Mouse (Mus musculus): ENCODE results near the gene Fam98c.
"Not testable (repeated sequence)": the region's sequence is repeated elsewhere in the genome, so short reads cannot be mapped to it uniquely, and the experiment has no call there.

Gene Fam98c

DNA sequence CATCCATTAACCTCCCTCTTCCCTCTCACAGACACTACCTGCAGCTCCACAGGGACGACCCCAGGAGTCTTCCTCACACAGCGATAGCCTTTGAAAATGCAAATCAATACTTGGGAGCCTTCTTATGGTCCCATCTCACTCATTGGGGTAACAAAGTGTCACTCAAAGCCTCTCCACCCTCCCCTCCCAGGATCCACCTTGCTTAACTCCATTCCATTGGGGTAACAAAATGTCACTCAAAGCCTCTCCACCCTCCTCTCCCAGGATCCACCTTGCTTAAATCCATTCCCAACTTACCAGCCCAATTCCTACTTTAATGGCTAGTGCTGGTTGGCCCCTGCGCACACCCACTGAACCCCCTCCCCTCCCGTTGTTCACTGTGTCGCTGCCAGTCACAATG, 2.2 kb upstream of the Fam98c start:
- no peak for DNase-seq (ENCODE audit: low spot score in 2 of 2)

DNA sequence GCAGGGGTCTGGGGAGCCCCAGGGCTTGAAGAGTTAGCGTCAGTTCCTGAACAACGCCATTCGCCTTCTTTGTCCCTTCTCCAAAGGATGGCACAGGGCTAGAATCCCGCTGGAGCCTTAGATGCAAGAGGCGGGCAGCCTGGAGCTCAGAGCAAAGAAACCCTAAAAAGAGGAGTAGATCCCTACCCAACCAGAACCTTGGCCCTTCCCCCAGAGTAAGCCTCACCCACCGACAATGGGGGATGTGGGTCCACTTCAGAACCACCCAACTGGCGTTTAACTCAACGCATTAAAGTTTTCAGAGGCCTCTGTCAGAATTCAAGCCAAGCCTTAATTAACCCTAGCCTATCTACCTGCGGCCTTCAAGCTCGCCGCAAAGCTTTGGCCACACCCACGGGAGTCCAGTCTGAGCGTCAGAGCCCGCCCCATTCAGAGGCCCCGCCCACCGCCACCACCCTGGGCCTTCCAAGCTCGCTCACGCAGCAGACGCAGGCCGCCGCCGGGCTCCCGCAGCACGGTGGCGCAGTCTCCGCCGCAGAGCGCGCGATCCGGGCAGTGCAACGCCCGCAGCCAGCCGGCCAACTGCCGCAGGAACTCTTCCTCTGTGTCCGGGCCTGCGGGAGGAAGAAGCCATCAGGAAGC, 717 bp downstream of the Fam98c start:
- peak; percentile 77 to 88 for DNase-seq (ENCODE audit: low spot score in 2 of 2)

DNA sequence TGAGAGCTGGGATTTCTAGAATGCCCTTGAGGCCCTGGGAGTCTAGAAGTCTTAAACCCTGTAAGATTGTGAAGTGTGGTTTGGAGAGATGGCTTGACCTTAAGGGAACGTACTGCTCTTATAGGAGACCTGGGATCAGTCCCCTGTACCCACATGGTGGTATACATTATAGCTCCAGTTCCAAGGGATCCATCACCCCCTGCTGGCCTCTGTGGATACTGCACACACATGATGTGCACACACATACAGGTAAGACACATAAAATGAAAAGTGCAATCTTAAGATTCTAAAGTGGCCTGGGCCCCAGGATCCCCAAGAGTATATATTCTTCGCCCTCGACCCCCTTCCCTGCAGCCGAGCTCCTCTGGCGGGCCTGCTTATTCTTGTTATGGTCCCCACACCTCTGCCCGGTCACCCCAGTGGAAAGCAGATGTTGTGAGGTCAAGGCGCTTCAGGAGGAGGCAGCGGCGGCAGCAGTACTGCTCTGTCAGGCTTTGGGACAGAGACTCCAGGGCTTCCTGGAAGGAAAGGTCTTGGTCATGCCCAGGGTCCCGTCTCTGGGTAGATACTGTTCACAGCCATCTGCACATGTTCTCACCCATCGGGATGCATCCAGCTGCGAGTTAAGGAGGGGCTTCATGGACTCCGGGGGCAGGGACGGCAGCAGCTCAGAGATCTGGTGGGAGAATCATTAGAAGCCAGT, 1.9 kb downstream of the Fam98c start:
- DNase-seq (ENCODE audit: low spot score in 2 of 2): no peak

DNA sequence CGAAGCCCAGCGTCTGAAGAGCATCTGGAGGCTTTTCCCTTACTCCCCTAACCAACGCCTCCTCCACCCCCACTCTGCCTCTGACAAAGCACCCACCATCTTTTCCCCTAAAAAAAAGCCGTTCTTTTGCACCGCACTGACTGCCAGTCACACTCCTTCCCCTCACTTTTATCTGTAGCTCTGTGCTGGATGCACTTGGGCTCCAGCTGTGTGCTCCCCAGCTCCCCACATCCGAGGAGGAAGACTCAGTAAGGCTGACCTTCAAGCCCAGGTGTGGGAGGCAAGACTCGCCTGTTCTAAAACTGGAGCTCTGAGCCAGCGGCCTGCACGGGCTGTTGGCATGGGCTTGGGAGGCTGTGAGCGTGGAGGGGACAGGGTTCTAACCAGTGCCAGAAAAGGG, 4.5 kb downstream of the Fam98c start:
- DNase-seq (ENCODE audit: low spot score in 2 of 2): no peak

DNA sequence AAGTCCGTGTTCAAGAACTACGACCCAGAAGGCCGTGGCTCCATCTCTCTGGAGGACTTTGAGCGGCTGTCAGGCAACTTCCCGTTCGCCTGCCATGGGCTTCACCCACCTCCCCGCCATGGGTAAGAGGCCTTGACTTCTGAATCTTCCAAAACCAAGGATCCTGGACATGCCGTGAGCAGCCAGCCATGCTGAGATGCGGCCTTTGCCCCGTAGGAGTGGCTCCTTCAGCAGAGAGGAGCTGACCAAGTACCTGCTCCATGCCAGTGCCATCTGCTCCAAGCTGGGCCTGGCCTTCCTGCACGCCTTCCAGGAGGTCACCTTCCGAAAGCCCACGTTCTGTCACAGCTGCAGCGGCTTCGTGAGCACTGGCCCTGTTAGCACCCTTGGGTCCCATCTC, 7.3 kb downstream of the Fam98c start:
- DNase-seq (ENCODE audit: low spot score in 2 of 2): no peak

DNA sequence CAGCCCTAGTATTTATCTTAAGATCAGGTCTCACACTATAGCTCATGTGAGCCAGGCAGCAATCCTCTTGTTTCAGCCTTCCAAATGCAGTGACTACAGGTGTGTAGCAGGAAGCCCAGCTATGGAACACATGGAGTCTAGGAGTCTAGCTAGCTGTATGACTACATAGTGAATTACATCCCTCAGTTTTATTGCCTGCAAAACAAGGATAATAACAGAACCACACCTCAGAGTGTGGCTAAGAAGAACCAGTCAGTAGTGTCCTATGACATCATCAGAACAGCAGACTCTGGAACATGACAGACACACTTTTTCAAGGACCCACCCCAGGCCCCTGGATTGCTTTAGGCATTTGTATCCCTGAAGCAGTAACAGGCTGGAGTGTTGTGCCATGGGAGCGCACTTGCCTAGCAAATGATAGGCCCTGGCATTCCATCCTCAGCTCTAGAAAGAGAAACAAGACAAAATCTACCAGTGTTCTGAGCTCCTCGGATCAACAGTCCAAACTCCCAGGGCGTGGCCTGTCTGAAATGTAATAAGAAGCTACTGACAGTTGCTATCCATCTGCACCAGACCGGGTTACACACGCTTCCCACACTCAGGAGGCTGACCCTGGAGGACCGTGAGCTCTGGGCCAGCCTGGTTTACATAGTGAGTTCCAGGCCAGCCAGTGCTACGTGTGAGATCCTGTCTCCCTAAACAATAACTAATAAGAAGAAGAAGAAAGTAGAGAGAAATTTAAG, 9.2 kb downstream of the Fam98c start:
- DNase-seq (ENCODE audit: low spot score in 2 of 2): no peak

DNA sequence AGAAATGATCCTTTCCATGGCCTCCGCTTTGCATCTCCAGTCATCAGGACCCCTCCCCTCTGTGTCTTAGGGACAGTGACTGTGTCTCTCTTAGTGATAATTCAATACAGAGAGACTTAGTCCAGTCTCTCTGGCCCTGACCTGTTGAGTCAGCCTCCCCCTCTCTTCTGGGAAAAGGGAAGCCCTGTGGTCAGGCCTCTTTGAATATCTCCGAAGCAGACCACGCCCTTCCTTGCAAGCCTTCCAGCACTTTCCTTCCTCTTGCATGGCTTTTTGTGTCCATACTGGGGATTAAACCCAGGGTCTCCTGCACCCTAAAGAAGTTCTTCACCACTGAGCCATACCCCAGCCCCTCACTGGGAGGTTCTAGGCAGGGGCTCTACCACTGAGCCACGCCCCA, 12.0 kb downstream of the Fam98c start:
- no peak for DNase-seq (ENCODE audit: low spot score in 2 of 2)

DNA sequence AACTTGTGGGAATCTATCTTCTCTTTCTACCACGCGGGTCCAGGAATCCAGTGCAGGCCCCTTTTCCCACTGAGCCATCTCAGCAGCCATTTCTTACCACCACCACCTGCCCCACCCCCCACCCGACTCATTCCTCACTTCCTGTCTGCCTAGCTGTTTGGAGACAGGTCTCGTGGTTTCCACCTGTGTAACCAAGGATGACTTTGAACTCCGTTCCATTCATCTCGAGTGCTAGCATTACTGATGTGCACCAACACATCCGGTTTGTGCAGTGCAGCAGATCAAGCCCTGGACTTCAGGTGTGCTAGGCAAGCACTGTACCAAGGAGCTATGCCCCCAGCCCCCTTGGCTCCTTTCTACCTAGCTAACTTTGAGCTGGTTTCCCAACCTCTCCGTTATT, 14.6 kb downstream of the Fam98c start:
- DNase-seq (ENCODE audit: low spot score in 2 of 2): no peak

DNA sequence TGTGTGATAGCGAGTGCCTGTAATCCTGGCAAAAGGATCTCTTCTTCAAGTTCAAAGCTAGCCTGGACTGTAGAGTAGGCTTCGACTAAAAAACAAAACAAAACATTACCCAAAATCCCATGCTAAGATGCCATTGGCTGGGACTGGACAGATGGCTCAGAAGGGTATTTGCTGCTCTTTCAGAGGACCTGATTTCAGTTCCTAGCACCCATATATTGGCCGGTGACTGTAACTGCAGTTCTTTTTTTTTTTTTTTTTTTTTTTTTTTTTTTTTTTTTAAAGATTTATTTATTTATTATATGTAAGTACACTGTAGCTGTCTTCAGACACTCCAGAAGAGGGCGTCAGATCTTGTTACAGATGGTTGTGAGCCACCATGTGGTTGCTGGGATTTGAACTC, 16.8 kb downstream of the Fam98c start:
- not testable (repeated sequence) for DNase-seq (ENCODE audit: low spot score in 2 of 2)

DNA sequence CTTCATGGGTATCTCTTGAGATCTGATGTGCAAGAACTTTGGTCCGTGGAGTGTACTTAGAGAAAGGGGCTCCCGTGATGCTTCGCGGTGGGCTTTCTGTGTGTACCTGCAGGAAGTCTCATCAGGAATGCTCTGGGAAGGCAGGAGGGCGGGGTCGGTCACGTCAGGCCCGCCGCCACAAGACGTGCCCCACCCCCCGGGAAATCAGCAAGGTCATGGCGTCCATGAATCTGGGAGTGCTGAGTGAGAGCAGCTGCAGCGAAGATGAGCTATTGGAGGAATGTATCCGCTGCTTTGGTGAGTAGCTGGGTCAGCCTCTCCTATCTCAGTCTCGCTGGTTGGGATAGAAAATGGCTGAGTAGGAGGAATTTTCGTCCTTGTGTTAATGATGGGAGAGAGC, 18.6 kb downstream of the Fam98c start:
- DNase-seq (ENCODE audit: low spot score in 2 of 2): no peak

DNA sequence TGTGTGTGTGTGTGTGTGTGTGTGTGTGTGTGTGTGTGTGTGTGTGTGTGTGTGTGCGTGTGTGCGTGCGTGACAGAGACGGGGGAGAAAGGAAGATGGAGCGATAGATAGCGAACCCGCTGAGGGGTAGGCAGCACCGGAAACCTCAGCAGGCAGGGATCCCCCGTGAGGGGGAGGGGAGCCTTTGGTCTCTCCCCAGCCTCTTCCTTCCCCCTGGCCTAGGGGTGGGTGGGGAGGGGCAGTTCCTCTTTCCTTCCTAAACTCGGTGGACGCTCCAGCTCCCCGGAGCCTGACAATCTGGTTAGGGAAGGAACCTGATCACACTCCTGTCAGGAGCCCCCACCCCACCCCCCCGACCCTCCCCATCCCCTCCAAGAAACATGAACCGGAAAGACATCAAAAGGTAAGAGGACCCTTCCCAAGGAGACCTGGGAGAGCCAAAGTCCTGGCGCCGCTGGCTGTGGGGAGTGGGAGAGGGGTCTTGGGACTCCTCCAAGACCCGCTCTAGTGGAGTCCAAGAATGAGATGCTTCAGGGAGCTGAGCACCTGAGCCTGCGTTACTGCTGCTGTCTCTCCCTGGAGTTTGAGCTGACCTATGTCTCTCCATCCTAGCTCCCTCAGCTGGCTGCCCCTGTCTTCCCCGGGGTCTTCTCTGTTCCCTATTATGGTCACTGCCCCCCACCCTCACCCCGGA, 21.2 kb downstream of the Fam98c start, which contains the start of gene Rasgrp4:
Gene Rasgrp4 (plus strand): TSS at position 159 of the 694 bp plus-strand sequence.
- DNase-seq (ENCODE audit: low spot score in 2 of 2): no peak

DNA sequence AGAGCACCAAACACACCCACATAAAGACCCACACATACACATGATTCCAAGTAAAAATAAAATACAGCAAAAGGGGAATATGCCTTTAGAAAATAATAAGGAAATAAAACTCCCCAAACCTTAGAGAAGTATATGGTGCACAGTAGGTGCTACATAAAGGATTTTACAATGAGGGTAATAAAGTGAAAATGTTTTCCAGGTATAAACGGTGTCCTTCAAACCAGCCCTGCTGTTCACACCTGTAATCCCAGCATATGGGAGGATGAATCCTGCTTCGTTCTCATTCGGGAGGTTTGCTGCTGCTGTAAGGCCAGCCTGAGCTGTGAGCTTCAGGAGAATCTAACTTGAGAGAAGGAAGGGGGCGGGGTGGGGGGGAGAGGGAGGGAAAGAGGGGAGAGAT, 21.8 kb downstream of the Fam98c start:
- no peak for DNase-seq (ENCODE audit: low spot score in 2 of 2)

DNA sequence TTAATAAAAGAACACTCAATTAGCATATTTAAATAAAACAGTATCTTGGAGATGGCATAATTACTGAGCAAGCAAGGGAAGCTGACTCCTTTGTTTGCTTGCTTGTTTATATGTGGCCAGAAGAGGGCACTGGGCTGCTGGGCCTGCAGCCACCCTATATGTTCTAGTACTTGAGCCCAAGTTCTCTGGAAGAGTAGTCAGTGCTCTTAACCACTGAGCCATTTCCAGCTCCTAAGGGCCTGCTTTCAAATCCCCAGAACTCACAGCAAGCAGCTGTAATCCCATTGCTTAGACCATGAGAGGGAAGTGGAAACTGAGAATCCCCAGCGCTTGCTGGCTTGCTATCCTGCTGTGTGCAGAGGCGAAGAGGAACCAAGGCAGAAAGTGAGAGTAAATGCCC, 27.3 kb downstream of the Fam98c start:
- DNase-seq (ENCODE audit: low spot score in 2 of 2): no peak

DNA sequence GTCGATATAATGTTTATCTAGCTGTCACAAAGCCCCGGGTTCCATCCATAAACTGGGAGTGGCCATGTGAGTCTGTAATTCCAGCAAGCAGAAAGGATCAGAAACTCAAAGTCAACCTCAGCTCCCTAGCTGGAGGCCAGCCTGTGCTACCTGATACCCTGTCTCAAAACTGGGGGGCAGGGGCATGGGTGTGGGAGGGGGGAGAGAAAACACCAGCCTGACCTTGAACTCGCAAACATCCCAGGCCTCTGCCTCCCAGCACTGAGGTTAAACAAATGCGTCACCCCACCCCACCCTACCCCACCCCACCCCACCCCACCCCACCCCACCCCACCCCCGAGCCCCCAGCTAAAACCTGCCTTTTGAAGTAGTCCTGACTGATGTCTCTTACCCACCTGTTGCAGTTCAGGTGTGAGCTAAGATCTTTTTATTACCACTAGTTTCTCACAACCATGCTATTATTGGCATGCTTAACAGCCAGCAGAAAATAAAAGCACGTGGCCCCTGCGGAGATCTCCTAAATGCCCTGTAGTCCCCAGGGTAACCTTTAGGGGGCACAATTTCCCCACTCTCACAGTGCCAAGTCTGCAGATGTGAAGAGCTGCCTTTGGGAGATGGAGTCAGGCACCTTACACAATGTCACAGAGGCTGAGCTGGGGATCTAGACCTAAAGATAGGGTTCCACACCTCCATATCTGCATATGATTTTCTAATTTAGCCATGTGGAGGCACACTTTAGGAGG, 29.7 kb downstream of the Fam98c start:
- DNase-seq (ENCODE audit: low spot score in 2 of 2): peak in 1 of 2 experiments; percentile 14

DNA sequence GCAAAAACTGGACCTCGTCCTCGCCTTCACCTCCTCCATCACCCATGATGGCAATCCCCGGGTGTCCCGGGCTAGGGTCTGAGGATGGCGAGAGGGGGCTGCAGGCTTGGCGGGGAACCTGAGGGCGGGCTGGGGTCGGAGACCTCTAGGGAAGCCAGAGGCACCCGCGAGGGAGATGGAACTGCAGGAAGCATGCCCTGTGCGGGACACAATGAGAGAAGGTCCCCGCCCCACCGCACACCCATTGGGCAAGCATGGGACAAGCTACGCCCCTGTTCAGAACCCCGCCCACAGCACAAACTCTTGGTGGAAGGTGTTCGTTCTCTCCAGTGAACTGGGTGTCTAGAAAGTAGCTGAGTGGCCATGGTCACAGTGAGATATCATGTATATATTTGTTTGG, 31.1 kb downstream of the Fam98c start, which contains the start of gene Ryr1:
Gene Ryr1 (minus strand): TSS at position 210 of the 400 bp plus-strand sequence.
- no peak for DNase-seq (ENCODE audit: low spot score in 2 of 2)

DNA sequence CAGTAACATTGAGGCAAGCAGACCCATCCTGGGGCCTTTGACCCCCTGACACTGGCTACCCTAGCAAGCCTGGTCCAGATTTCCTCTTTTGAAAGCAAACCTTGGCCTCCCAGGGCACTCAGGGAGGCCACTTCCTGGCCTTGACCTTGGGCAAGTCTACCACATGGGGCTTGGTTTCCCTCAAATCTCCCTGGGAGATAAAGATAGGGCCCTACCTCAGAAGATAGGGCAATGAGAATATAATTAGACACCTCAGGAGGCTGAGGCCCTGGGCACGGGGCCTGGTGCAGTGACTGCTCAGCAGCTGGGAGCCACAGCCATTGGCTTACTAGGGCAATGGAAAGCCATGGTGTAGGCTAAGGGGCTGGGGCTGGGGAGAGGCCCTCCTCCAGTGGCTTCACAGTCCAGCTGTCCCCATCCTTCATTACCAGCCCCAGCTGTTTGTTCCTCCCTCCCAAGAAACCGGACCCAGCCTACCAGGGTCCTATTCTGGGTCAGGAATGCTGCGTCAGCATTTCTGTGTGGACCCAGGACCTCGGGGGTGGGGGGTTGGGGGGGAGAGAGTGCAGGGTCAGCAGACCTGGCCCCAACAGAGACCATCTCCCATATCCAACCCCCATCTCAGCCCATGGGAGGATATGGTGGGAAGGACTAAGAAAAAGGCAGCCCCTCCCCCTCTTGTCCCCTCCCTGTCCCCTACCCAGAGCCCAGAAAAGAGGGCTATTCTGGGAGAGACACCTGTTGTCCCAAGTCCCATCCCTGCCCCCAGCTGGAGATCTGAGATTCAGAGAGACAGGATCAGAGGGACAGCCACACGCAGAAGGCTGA, 32.3 kb downstream of the Fam98c start:
- DNase-seq (ENCODE audit: low spot score in 2 of 2): no peak

DNA sequence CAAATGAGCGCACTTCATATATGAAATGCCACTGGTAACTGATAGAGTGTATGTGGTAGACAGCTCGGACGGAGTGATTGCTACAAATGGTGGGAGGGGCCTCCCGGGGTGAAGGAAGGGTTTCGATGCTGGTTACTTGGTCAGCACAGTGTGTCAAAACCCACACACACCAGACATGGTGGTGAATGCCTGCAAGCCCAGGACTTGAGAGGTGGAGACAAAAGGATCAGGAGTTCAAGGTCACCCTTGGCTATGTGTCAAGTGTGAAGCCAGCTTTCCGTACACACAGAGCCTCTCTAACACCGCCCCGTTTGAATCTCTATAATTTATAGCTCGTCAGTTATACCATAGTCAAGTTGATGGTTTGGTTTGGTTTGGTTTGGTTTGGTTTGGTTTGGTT, 33.2 kb downstream of the Fam98c start:
- DNase-seq (ENCODE audit: low spot score in 2 of 2): no peak

DNA sequence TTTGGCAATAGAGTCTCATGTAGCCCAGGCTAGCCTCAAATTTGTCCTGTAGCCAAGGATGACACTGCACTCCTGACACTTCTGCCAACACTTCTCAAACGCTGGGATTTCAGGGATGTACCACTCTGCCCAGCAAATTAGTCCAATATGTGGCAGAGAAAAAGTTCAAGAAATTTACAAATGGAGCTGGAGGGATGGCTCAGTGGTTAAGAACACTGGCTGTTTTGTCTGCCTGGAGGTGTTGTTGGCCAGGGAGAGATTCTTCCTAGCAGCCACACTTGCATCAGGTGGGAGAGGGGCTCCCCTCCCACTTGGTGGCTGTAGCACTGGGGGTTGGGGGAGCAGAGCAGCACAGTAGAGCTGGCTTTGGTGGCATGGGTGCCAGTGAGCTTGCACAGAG, 36.5 kb downstream of the Fam98c start:
- no peak for DNase-seq (ENCODE audit: low spot score in 2 of 2)

DNA sequence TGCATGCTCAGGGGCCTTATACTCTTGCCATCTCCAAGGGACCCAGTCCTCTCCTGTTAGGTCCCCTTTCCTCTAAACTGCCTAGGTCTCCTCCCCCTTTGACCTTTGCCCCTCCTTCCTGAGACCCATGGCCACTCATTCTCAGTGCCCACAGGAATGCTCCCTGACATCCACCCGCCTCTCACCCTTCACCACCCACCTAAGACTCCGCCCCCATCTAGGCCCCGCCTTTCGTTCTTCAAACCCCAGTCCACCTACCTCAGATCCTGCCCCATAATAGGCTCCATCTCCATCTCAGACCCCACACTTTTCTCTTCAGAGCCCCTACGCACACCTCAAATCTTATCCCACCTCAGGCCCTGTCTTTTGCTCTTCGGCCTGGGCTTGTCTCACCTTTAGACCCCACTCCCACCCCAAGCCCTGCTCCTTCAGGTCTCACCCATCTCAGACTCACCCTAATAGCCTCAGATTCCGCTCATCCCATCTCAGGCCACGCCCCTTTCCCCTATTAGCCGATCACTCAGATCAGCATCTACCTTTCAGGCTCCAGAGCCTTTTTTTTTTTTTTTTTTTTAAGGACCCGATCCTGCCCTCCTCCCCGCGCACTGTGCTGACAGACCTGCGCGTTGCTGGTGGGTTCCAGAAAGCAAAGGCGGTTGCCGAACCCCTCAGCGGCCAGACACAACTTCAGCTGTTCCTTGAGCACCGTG, 37.7 kb downstream of the Fam98c start:
- no peak for DNase-seq (ENCODE audit: low spot score in 2 of 2)

Measured in frontal cortex, postnatal 14 days (tissue).